Mouse (Mus musculus): ENCODE data around the gene Lad1. TPM values are rescaled to one million over a fixed set of nuclear protein-coding genes. Genes with fewer than 3 reads are reported as not detected.

The Lad1 gene
- polyA plus RNA-seq, 1 experiment from 2014 or later, result 3.2 TPM

- ATAC-seq (replicated peaks; ENCODE audit: insufficient number of reproducible peaks, insufficient read depth, low FRiP score, low read depth), result no peak
- peak overlapping the region; percentile 55 for H3K27ac ChIP-seq
- WGBS, result 58% methylated on average over 17 of the region's 17 CpGs
- H3K4me2 ChIP-seq, result 0 out of 2 replicates have a peak overlapping the region, but pooled peaks have one; percentile 9
- H3K27me3 ChIP-seq, result no peaks in the 10 kb centered on the region
- no peak overlapping the region for H3K9ac ChIP-seq
- no peaks in the 10 kb centered on the region for H3K9me3 ChIP-seq (replicated peaks)
- peaks cover 95% of the 10 kb centered on the region for H3K4me1 ChIP-seq (replicated peaks)
- H3K36me3 ChIP-seq, result peaks cover 59% of the 10 kb centered on the region
- H3K4me3 ChIP-seq, result no peak overlapping the region
Observed at GRCm38 (mm10) chr1:135847611-135848351, 29.4 kb downstream of the Lad1 start.

DNA sequence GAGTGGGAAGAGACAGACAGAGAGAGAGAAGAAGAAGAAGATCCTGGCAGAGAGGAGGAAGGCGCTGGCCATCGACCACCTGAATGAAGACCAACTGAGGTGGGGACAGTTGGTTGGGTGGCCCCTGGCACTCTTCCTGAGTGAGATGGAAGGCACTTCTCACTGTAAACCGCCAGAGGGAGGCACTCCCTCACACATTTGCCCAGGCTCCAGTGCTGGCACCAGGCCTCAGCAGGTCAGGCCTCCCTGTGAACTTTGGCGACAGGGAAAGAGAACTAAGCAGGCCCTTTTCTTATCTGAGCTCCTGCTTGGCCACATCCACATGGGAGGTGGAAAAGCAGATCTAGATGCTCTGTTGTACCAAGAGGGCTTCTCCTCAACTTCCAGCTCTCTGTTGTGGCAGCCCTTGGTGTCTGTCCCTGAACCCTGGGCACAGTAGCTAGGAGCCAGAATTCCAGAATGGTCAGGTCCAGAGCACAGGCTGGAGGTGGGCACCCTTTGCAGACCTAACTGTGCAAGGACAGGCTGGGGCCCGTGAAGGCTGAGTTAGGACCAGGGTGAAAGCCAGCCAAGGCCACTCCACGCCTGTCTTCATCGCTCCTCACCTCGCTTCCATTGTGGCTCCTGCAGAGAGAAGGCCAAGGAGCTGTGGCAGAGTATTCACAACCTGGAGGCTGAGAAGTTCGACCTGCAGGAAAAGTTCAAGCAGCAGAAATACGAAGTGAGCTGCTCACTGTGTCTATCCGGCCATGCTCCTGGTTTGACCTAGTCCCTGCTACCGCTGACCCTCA lies 32.5 kb downstream of the Lad1 start:
- Histone ChIP-seq H3K9ac (no peak overlapping the region; the same call in 1 of the 2 replicates), H3K4me2 (no peak overlapping the region), H3K36me3 (peaks cover 56% of the 10 kb centered on the region), H3K27me3 (no peaks in the 10 kb centered on the region), H3K4me1 (replicated peaks) (peaks cover 77% of the 10 kb centered on the region), H3K4me3 (no peak overlapping the region), H3K27ac (peak overlapping the region; percentile 5), H3K9me3 (replicated peaks) (no peaks in the 10 kb centered on the region)
- WGBS, result 63% methylated on average over 12 of the region's 12 CpGs
- no peak for ATAC-seq (replicated peaks; ENCODE audit: insufficient number of reproducible peaks, insufficient read depth, low FRiP score, low read depth)

- Histone ChIP-seq H3K4me1 (replicated peaks) (peaks cover 70% of the 10 kb centered on the region), H3K4me2 (no peak overlapping the region), H3K27ac (peak overlapping the region; percentile 5), H3K4me3 (no peak overlapping the region), H3K9ac (no peak overlapping the region), H3K36me3 (peaks cover 51% of the 10 kb centered on the region), H3K9me3 (replicated peaks) (no peaks in the 10 kb centered on the region), H3K27me3 (no peaks in the 10 kb centered on the region)
- WGBS, result 57% methylated on average over 13 of the region's 13 CpGs
- ATAC-seq (replicated peaks; ENCODE audit: insufficient number of reproducible peaks, insufficient read depth, low FRiP score, low read depth), result peak; percentile 10; the same call in 1 of the 2 replicates
Observed at GRCm38 (mm10) chr1:135852044-135852756, 33.8 kb downstream of the Lad1 start.

GRCm38 (mm10) chr1:135853200-135853599 lies 34.8 kb downstream of the Lad1 start:
- H3K4me1 ChIP-seq (replicated peaks), result peaks cover 60% of the 10 kb centered on the region
- no peak overlapping the region for H3K4me2 ChIP-seq
- H3K27ac ChIP-seq, result peak overlapping the region; percentile 5
- H3K27me3 ChIP-seq, result no peaks in the 10 kb centered on the region
- no peaks in the 10 kb centered on the region for H3K9me3 ChIP-seq (replicated peaks)
- peaks cover 42% of the 10 kb centered on the region for H3K36me3 ChIP-seq
- ATAC-seq (replicated peaks; ENCODE audit: insufficient number of reproducible peaks, insufficient read depth, low FRiP score, low read depth), result no peak
- H3K4me3 ChIP-seq, result no peak overlapping the region
- WGBS, result 77% methylated on average over 4 of the region's 4 CpGs
- H3K9ac ChIP-seq, result no peak overlapping the region

- H3K27ac ChIP-seq, result peak overlapping the region; percentile 2; the same call in 1 of the 2 replicates
- H3K36me3 ChIP-seq, result peaks cover 30% of the 10 kb centered on the region
- ATAC-seq (replicated peaks; ENCODE audit: insufficient number of reproducible peaks, insufficient read depth, low FRiP score, low read depth), result no peak
- H3K4me3 ChIP-seq, result no peak overlapping the region
- H3K4me1 ChIP-seq (replicated peaks), result peaks cover 47% of the 10 kb centered on the region
- 67% methylated on average over 6 of the region's 6 CpGs for WGBS
- no peaks in the 10 kb centered on the region for H3K27me3 ChIP-seq
- no peaks in the 10 kb centered on the region for H3K9me3 ChIP-seq (replicated peaks)
- no peak overlapping the region for H3K9ac ChIP-seq
- H3K4me2 ChIP-seq, result no peak overlapping the region
Observed at GRCm38 (mm10) chr1:135854591-135855343, 36.4 kb downstream of the Lad1 start.

GRCm38 (mm10) chr1:135855344-135855687 lies 36.9 kb downstream of the Lad1 start:
- Histone ChIP-seq H3K36me3 (peaks cover 26% of the 10 kb centered on the region), H3K9me3 (replicated peaks) (no peaks in the 10 kb centered on the region), H3K27ac (peak overlapping the region; percentile 57), H3K4me1 (replicated peaks) (peaks cover 43% of the 10 kb centered on the region), H3K27me3 (no peaks in the 10 kb centered on the region), H3K4me2 (no peak overlapping the region), H3K9ac (no peak overlapping the region), H3K4me3 (no peak overlapping the region)
- no peak for ATAC-seq (replicated peaks; ENCODE audit: insufficient number of reproducible peaks, insufficient read depth, low FRiP score, low read depth)
- WGBS, result 76% methylated on average over 1 of the region's 1 CpGs

DNA sequence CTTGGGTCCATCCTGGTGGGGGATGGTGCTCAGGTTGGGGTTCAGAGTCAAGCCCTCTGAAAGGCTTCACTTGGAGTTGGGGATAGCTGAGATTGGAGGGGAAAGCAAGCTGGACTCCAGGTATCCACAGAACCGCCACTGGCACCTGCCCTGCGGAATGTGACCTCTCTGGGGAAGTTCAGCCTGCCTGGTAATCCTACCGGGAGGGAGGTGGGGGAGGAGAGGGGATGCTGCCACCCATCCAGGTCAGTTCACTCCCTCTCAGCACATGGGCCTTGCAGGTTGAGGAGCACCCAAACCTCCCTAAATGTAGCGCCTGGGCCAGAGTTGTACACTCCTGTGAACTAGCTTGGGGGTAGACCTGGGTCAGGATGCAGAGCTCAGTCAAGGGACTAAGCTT lies 37.7 kb downstream of the Lad1 start:
- Histone ChIP-seq H3K4me3 (no peak overlapping the region), H3K4me1 (replicated peaks) (peaks cover 38% of the 10 kb centered on the region), H3K27ac (peak overlapping the region; percentile 57), H3K27me3 (no peaks in the 10 kb centered on the region), H3K4me2 (no peak overlapping the region), H3K9ac (no peak overlapping the region), H3K36me3 (peaks cover 19% of the 10 kb centered on the region), H3K9me3 (replicated peaks) (no peaks in the 10 kb centered on the region)
- no peak for ATAC-seq (replicated peaks; ENCODE audit: insufficient number of reproducible peaks, insufficient read depth, low FRiP score, low read depth)
- WGBS, result 49% methylated on average over 4 of the region's 4 CpGs

GRCm38 (mm10) chr1:135857137-135857775 lies 38.9 kb downstream of the Lad1 start:
- H3K4me1 ChIP-seq (replicated peaks), result peaks cover 38% of the 10 kb centered on the region
- H3K27me3 ChIP-seq, result no peaks in the 10 kb centered on the region
- no peak overlapping the region for H3K9ac ChIP-seq
- WGBS, result 57% methylated on average over 11 of the region's 11 CpGs
- H3K4me3 ChIP-seq, result no peak overlapping the region
- no peak overlapping the region for H3K4me2 ChIP-seq
- H3K27ac ChIP-seq, result no peak overlapping the region
- H3K9me3 ChIP-seq (replicated peaks), result no peaks in the 10 kb centered on the region
- ATAC-seq (replicated peaks; ENCODE audit: insufficient number of reproducible peaks, insufficient read depth, low FRiP score, low read depth), result no peak
- H3K36me3 ChIP-seq, result peaks cover 8% of the 10 kb centered on the region

DNA sequence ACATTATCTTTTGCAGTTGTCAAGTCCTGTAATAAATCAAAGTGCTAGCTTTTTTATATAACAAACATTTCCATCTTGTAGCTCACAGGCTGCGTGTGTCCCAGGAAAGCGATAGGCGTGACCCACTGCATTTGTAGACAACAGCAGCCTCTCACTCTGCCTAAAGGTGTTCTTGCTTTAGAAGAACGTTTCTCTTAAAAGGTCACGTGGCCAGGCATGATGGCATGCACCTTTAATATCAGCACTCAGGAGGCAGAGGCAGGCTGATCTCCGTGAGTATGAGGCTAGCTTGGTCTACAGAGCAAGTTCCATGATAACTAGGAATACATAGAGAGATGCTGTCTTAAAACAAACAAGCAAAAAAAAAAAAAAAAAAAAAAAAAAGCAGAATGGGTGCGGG lies 40.1 kb downstream of the Lad1 start:
- H3K27ac ChIP-seq, result no peak overlapping the region
- no peak overlapping the region for H3K4me3 ChIP-seq
- no peak for ATAC-seq (replicated peaks; ENCODE audit: insufficient number of reproducible peaks, insufficient read depth, low FRiP score, low read depth)
- H3K27me3 ChIP-seq, result no peaks in the 10 kb centered on the region
- no peak overlapping the region for H3K9ac ChIP-seq
- no peaks in the 10 kb centered on the region for H3K9me3 ChIP-seq (replicated peaks)
- no peak overlapping the region for H3K4me2 ChIP-seq
- 83% methylated on average over 7 of the region's 7 CpGs for WGBS
- no peaks in the 10 kb centered on the region for H3K36me3 ChIP-seq
- H3K4me1 ChIP-seq (replicated peaks), result peaks cover 37% of the 10 kb centered on the region

DNA sequence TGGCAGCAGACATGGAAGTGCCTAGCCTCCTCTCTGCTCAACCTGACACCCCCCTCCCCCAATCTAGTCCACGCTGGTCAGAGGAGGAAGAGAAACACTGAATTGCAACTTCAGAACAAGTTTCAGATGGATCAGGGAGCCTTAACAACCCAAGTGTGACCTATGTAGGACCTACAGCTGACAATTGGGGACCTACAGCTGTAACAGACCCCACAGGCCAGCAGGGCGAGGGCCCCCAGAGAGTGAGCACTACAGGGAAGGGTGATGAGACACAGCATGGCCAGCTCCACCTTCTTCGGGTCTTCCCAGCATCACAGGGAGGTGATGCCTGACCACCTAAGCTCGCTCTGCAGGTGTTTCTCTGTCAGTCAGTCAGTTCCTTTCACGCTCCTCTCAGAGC lies 42.7 kb downstream of the Lad1 start:
- H3K4me2 ChIP-seq, result no peak overlapping the region
- H3K4me1 ChIP-seq (replicated peaks), result peaks cover 28% of the 10 kb centered on the region
- no peaks in the 10 kb centered on the region for H3K36me3 ChIP-seq
- H3K9ac ChIP-seq, result no peak overlapping the region
- ATAC-seq (replicated peaks; ENCODE audit: insufficient number of reproducible peaks, insufficient read depth, low FRiP score, low read depth), result no peak
- WGBS, result 70% methylated on average over 5 of the region's 5 CpGs
- H3K27me3 ChIP-seq, result 0 out of 2 replicates have a peak, but pooled peaks cover 7% of the 10 kb centered on the region
- no peaks in the 10 kb centered on the region for H3K9me3 ChIP-seq (replicated peaks)
- no peak overlapping the region for H3K4me3 ChIP-seq
- no peak overlapping the region for H3K27ac ChIP-seq
